Mouse (Mus musculus): ENCODE data around the gene Rerg.

Rerg gene

GRCm38 (mm10) chr6:137025461-137025860, 144.8 kb downstream of the Rerg start:
- in situ Hi-C loops (cut with MseI, MboI) = no loop called here

GRCm38 (mm10) chr6:137024541-137024940, 145.8 kb downstream of the Rerg start:
- in situ Hi-C loops (cut with MseI, MboI) = no loop called here

GRCm38 (mm10) chr6:137017216-137017973, 152.9 kb downstream of the Rerg start:
- in situ Hi-C loops (cut with MseI, MboI) = no loop called here

GRCm38 (mm10) chr6:137014346-137014745, 156.0 kb downstream of the Rerg start:
- in situ Hi-C loops (cut with MseI, MboI) = no loop called here

- in situ Hi-C loops (cut with MseI, MboI) = no loop called here
Measured at GRCm38 (mm10) chr6:137011187-137011586, 159.1 kb downstream of the Rerg start.

Measured in mouse trophoblast stem cell (cell line).